Mouse (Mus musculus): ENCODE data around the gene Sorcs3.

DNA sequence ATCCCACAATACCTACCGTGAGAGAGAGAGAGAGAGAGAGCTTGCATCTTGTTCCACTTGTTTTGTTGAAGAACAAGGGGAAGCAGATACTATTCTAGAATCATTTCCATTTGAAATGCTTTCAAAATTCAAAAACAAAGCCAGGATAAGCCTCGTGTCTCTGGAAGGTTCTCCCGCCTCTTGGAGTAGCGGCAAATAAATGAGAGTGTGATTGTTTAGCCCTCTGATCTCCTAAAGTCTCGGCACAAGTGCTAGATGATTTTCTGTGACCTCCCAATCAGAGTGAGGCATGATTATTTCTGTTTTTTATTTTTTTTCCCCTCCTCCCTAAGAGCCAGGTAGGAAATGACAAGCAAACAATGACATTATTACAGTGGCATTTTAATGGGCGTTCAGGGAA lies 121.3 kb downstream of the Sorcs3 start:
- no peak for TF ChIP-seq GATA1 (IDR thresholded peaks at IDR 0.05; ENCODE audit: borderline replicate concordance, low read length)
- TF ChIP-seq FLI1 (IDR thresholded peaks at IDR 0.05; ENCODE audit: low read length): no peak
